Mouse (Mus musculus) left cerebral cortex, adult 11 months (tissue): ENCODE measurements around the gene Dock1.

ENCODE experiments used
- DNase-seq: peaks from one replicate; pipeline ENCODE4 v3.0.0; 2022; ENCODE audit warnings: low spot score

Gene Dock1

DNA sequence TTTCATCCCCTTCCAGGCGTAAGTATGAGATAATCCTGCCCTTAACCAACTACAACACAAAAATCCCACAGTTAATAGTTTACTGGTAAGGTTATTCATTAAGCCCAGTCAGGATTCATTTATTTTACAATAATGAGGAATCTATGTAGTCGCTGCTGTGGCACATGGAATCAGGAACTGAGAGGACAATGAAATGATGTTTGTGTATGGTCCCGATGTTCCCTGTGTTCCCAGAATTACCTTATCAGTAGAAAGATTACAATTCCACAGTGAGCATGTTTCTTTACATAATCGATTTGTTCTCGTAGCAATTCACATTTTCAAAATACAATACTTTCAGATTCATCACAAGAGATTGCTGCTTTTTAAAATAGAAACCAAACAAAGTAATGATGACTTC, 83.0 kb downstream of the Dock1 start:
- no peak for DNase-seq

DNA sequence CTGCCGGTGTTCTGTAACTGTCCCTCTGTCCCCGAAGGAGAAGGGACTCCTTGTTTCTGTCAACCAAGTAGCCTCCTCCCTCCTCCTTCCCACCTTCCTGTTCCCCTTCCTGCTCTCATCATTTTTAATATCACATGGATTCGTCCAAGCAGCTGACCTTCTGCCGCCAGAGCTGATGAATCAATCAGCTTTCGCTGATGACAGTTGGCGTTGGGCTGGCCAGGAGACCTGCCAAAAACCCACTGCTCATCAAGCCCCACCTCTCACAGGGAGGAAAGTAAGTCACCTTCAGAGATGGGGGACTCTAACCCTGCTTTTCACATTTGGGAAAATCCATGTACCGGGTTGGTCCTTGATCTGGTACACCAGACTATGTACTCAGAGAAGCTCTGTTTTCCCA, 87.2 kb downstream of the Dock1 start:
- no peak for DNase-seq

DNA sequence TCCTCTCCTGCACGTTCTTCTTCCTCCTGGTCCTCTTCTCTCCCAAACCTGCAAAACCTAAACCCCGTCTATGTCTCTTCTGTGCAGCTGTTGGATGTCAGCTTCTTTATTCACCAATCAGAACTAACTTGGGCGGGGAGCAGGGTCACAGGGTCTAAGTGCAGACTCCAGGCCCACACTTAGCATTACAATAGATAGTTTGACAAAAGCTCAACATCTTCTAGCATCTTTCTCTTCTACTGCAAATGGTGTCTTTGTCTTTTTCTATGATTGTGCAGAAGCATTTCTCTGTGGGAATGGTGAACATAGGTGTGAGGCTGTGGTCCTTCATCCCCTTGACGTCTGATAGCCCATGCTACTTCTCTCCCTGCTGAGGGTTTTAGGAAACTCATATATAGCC, 91.3 kb downstream of the Dock1 start:
- DNase-seq: no peak

DNA sequence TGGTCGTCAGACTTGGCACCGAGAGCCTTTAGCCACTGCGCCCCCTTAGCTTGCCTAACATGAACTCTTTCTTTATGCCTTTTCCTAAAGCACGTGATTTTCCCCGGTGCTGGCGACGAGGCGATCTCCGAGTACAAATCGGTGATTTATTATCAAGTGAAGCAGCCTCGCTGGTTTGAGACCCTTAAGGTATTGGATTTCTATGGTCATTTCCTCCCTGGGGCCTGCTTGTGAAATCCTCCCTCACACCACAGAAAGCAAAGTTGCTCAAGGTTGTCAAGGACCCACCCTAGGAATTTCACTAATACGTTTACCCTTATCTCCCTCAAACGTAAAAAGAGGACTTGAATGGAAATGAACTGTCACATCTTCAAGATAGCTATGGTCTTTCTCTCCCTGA, 94.7 kb downstream of the Dock1 start:
- no peak for DNase-seq

DNA sequence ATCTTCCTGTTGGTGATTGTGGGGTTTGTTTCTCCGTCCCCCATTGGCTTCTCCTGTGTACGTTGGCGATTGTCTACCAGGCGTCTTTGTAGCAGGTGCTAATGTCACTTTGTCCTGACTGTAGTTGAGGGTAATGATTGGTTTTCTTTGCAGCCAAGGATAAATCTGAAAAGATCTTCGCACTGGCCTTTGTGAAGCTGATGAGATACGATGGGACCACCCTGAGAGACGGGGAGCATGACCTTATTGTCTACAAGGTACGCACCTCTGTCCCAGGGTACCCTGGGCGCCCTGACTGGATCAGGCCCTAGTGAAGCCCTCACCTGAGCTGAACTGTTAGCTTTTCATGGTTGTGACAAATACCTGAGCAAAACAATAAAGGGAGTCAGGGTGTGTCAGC, 100.9 kb downstream of the Dock1 start:
- DNase-seq: no peak

DNA sequence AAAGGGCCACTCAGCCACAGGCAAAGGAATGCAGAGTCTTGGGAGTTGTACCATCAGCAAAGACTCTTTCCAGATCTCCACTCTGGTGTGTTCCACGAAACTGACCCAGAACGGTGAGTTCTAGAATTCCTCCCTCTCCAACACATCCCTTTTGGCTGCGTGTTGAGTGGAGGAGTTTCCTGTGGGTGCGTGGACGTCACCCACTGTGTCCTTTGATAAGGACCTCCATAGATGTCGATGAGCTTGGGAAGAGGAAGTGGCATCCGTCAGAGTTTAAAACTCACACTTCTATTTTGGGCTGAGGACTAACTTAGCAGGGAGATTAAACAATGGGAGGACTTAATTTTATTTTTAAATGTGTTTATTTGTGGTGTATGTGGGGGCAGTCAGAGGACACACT, 101.9 kb downstream of the Dock1 start:
- DNase-seq: no peak

DNA sequence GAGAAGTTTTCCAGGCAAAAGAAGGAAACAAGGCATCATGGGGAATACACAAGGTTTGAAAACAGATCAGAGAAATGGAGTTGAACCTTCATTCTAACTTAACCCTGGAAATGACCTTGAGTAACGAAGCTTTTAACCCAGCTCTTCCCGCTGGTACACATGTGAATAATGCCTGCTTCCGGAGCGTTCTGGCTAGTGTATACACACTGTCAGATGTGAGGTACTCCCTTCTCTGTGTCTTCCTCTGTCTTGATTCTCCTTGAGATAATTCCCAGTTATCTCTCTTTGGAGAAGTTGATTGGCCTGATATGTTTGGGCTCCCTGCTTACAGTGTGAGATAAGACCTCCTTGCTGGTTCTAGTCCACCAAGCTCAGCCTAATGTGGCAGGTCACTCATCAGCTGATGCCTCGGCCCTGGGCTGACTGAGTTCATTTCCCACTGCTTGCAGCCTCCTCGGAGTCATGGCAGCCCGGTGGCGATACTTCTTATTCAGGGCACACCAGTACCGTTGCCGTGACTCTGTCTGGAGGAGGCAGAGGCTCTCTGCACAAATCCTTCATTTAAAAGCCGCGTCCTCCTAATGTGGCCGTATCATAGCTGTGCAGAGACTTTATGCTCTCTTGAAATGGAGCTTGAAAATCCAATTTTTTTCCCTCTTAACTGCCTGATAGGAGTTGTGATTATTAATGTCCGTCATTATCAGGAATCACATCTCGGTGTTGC, 102.6 kb downstream of the Dock1 start:
- no peak for DNase-seq

DNA sequence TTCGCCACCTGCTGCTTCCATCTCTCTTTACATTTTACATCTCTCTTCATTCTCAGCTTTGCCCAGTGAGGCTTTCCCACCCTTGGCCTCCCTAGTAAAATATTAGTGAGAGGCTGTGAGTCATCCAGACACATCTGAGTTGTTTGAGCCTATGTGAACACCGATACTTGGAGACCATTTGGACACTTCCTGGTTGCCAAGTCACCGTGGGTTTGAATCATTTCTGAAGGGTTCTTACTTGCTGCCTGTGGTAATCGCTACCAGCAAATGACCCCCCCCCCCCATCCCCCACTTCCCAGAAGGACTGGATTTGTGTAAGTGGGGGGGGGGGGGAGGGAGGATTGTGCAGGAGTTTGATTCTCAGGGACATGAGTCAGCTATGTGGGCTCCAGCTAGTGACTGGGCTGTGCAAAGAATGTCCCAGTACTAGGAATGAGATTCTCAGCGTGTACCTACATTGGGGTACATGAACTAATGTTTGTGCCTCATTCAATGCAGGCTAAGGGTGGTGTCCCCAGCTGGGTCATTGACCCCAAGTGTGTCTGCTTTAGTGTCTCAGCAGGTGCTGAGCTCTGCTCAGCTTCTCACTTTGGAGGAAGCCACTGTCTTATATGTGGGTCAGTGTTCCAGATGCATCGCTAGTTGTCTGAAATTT, 103.4 kb downstream of the Dock1 start:
- no peak for DNase-seq

DNA sequence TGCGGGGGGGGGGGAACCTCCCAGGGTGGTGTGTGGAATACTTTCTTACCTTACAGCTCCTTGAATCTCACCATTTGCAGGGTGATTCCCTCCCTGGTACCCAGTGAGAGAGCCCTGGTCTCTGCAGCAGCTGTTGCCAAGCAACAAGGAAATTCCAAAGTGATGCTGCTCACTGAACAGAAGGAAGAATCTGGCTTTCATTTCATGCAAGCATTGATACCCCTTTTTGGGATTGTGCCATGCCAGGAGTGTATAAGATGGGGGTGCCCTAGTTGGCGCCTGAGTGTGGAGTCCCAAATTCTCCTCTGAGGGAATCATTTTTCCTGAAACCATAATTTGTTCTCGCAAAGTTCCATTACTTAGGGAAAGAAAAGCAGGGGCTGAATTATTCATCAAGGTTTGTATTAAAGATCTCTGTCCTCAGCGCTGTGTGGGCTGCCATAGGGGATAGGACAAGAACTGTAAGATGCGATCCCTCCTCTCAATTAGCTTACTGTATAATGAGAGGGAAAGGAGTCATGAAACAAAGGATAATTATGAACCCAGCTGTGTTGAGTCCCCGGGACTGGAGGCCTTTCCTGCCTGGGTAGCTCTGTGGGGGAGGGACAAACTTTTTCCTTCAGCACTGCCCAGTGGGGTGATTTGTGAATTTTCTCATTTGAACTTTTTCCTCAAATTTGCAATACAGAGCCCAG, 104.2 kb downstream of the Dock1 start:
- DNase-seq: peak; percentile 28

DNA sequence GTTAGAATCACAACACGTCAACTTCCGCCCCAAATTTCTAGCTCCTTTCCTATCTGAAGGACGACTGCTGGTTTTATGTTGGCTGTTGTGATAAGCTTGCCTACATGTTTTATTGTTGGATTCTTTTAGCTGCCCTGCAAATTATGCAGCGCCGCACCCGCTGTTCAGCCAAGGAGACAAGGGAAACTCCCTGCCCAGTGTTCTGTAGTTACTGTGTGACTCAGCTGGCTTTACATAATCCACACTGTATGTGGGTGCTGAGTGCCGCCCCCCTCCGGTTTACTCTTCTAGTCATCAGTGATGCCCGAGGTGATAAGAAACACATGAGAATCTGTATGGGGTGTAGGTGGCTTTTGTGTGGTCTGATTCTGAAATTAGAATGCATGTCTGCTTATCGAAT, 105.2 kb downstream of the Dock1 start:
- DNase-seq: peak; percentile 73

DNA sequence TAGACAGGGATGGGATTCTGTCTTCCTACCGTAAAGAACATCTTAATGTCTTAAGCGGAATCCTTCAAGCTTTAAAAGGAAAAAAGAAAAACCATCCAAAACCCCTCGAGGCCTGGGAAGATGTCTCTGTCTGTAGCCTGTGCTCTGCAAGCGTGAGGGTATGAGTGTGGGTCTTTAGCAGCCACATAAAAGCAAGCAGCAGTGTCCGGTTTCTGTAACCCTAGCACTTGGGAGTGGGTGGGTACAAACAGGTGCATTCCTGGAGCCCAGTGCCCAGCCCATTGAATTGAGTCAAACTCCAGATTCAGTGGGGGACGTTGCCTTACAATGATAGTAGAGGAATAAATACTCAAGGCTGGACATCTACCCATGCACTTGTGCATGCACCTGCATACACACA, 105.9 kb downstream of the Dock1 start:
- no peak for DNase-seq

DNA sequence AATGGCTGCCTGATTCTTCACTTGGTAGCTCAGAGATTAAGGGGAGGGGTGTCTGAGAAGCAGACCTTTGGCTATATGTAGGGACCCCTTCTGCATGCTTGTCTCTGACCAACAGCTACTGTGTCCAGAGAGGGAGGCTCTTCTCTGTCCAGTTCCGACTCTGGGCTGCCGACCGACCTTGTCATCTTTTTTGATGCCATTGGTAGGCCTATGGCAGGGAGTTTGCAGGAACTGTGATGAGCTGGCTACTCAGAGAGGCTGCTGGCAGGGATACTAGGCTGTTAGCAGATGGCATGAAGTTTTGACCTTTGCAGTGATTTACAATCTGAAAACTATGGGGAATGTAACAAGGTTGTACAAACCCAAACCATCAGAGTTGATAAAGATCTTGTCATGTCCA, 109.3 kb downstream of the Dock1 start:
- DNase-seq: no peak

DNA sequence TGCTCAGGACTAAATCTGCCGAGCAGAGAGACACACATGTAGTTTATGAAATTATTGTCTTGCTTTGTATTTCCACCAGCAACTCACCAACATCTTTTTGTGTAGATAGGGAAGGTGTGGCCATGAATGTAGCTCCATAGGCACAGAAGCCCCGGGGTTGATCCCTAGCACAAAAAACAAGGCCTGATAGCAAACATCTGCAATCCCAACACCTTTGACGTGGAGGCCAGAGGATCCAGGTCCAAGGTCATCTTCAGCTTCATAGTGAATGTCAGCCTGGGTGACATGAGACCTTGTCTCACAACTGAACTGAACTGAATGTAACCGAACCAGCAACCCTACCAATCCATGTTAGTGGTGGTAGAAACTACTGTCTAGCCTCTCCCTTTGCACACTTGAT, 116.7 kb downstream of the Dock1 start:
- DNase-seq: no peak

DNA sequence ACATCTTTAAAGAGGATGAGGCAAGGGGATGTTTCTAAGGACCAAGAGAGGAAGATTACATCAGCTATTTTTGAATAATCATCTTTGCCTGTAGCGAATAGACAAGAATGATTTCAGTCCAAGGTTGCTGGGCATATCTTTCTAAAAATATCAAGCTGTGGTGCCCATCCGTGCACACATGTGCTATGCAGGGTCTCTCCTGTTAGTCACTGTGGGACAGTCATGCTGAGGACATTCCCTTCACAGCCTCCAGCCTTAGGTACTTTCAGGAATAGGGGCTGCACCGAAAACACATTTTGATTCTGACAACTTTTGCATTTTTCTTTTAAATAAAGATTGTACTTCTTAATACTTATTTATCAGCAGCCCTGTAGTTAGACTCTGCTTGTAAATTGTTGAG, 124.4 kb downstream of the Dock1 start:
- DNase-seq: no peak

DNA sequence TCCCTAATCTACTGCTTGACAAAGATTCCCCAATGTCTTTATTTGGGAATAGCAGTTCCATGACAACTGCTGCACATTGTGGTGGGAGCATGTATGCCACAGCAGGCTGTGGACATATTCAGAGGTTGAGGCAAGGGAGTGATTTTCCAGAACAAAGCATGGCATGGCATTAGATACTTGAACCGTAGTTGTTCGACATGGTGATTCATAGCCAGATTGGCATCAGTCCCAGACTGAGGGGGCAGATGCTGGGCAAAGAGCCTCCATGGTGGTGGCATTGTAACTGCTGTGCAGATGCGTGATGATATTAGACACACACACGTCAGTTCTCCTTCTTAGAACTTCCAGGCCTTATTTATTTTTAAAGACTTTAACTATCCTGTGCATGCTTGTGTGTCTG, 129.6 kb downstream of the Dock1 start:
- peak; percentile 18 for DNase-seq

DNA sequence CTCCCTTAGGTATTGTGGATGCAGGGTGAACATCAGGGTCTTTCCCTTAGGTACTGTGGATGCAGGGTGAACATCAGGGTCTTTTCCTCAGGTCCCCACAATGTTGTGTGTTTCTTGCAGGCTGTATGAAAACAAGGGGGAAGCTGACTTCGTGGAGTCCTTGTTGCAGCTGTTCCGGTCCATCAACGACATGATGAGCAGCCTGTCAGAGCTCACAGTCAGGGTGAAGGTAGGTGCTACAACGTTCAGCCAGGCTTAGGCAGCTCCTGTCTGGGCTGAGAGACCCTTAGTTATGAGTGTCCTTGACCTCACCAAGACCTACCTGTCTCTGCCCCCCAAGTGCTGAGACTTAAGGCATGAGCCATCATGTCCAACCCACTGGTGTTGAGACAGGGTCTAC, 134.0 kb downstream of the Dock1 start:
- no peak for DNase-seq

DNA sequence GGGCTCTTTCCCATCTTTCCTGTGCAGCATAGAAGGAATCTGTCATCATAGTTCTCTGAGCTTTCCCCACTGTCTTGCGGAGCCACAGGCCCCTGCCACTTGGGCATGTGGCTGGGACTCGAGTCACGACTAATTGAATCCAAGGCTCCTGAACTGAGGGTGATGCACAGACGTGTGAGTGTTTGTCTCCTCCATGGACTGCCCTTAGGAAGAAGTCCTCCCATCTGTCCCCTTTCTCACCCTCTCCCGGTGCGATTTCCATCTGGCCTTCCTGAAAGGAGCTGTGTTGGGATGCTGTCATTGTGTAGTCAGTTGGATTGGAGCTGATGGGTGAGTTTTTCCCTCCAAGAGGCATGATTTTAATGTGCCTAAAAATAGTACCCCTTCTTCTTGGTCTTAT, 136.3 kb downstream of the Dock1 start:
- no peak for DNase-seq

DNA sequence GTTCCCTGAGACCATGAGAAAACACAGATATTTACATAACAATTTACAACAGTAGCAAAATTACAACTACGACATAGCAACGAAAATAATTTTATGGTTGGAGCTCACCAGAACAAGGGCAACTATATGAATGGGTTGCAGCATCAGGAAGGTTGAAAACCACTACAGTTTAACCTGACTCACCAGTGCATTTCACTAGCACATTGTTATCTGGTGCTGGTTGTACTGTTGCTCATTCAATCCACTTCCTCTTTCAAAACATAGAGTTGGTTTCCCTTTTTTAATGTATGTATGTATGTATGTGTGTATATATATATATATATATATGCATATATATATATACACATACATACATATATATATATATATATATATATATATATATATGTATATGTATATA, 138.0 kb downstream of the Dock1 start:
- DNase-seq: no peak

DNA sequence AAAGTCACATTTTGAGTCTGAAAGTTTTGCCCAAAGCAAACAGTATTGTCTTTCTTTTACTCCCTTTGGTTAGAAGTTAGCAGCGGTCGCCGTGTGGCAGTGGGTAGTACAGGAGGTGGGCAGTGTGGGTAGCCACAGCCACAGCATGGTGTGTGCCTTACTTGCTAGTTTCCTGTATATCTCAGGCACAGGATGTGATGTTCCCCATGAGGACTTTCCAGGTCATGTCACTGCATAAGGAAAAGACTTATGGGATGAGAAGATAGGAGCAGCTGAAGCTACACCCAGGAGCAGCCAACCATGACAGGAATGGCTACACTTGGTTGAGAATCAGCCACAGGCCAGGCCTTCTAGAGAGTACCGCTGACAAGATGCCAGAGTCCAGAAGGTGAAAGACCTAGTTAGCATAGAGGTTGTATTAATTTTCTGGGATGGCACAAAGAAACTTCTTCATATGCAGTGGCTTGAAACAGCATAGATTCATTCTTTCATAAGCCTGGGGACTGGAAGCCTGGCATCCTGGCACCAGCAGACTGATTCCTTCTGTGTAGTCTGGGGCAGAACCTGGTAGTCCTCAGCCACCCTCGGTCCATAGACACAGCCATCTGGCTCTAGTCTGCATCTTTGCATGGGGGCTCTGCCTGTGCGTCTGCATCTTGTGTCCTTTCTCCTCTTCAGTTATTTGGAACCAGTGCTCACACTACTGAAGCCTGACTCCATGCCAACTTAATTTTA, 139.0 kb downstream of the Dock1 start:
- DNase-seq: no peak

DNA sequence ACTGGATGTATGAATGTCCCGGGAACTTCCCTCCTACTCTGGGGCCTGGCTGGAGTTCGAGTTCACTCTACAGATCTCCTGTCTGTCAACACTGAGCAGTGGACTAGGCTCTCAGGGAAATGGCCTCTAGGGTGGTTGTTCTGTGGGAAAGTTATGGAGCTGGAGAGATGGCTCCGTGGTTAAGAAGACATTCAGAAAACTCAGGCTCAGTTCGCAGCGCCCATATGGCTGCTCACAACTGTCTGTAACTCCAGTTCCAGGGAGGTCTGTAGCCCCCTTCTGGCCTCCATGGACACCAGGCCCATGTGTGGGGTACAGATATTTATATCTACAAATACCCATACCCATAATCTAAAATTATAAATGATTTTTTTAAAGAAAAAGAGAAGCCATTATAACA, 148.0 kb downstream of the Dock1 start:
- no peak for DNase-seq

DNA sequence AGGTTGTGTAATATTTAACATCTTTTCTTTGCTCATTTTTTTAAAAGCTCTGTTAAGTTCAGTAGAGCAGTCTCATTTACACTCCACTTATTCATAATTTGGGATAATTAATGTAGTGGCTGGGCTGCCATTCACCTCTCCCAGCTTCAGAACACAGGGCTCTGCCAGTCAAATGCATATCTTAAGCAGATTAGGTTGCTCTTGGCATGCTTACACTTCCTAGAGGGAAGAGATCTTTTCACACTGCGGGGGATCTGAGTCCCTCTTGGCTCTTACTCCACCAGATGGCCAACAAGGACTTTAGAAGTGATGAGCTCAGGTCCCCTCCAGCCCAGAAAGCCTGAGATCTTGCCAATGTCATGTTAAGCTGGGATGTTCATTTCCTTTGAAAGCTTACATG, 150.8 kb downstream of the Dock1 start:
- no peak for DNase-seq

DNA sequence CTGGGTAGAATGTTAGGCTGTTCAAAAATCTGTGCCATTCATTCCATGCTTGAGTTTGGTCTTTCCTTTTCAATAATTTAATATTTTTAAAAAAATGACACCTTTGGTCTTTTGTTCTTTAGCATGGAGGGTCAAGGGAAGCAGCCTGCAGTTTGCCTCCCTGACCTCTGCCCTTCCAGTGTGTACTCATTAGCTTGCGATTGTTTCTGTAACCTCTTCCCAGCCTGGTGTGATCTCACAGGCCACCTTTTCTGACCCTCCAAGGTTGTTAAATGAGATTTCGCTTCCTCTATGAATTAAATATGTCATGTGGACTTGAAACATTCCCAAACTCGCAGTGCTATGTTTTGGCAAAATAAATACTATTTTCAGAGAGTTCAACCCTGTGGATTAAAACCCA, 151.6 kb downstream of the Dock1 start:
- no peak for DNase-seq

DNA sequence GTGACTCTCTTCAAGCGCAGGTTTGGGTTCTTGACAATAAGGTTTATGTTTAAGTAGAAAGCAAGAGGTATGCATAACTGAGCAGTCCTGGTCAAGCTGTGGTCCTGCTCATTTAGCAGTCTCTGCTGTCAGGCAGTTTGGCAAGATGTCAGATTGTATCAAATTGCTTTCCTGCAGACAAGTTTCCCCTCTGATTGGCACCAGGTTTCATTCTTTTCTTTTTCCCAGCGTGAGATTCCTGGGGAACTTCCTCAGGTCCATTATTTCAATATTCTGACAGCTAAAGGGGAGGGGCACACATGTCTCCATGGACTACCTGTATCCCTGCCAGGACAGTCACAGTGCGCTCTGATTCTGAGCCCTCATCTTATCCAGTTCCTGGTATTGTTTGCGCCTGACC, 153.4 kb downstream of the Dock1 start:
- no peak for DNase-seq
